Mouse (Mus musculus) stomach, embryonic 16.5 days (tissue): ENCODE results near the gene Zfp661. TPM values are rescaled to one million over a fixed set of nuclear protein-coding genes. Genes with fewer than 3 reads are reported as not detected.
A peak's percentile ranks its signal among the peaks of the same experiment; 100 is the strongest.

Experiments
- ATAC-seq: fragments of 200-750 bp; cut with Nextera tagmentation; 2 replicates; pipeline ENCODE4 v1.8.0; 2017; ENCODE audit warnings: moderate number of reproducible peaks, moderate TSS enrichment; ENCODE audit not compliant: insufficient read depth, low FRiP score
- H3K27ac ChIP-seq: fragments of 300-500 bp; sonication (generic); 2 replicates; pipeline ENCODE4 v1.5.1; 2014; ENCODE audit warnings: low read length
- H3K27me3 ChIP-seq: fragments of 300-500 bp; sonication (generic); 2 replicates; pipeline ENCODE4 v1.6.1; 2014; ENCODE audit warnings: low read length, control low read depth, mixed read lengths; ENCODE audit not compliant: control insufficient read depth, insufficient read depth
- H3K36me3 ChIP-seq: fragments of 300-500 bp; sonication (generic); 2 replicates; pipeline ENCODE4 v1.6.1; 2014; ENCODE audit warnings: low read length; ENCODE audit not compliant: control insufficient read depth, insufficient read depth
- H3K4me1 ChIP-seq: fragments of 300-500 bp; sonication (generic); 2 replicates; pipeline ENCODE4 v1.6.1; 2014; ENCODE audit warnings: low read length, control low read depth, mixed read lengths; ENCODE audit not compliant: control insufficient read depth, insufficient read depth
- H3K4me2 ChIP-seq: fragments of 300-500 bp; sonication (generic); 2 replicates; pipeline ENCODE4 v1.6.1; 2014; ENCODE audit warnings: low read depth, low read length, mixed read lengths
- H3K4me3 ChIP-seq: fragments of 300-500 bp; sonication (generic); replicated peaks from 2 replicates; pipeline ENCODE4 v1.5.1; 2014; ENCODE audit warnings: mild to moderate bottlenecking, low read length
- H3K9ac ChIP-seq: fragments of 300-500 bp; sonication (generic); 2 replicates; pipeline ENCODE4 v1.6.1; 2014; ENCODE audit warnings: low read length
- H3K9me3 ChIP-seq: fragments of 300-500 bp; sonication (generic); replicated peaks from 2 replicates; pipeline ENCODE4 v1.6.1; 2016; ENCODE audit warnings: low read length, control low read depth; ENCODE audit not compliant: control insufficient read depth
- WGBS: fragments of 180-500 bp; shearing (Covaris S2); extraction: QIAGEN DNeasy Blood & Tissue Kit; methylation state at CpG from one replicate; pipeline ENCODE4 v1.1.7; 2014; 5-methylcytosine and 5-hydroxymethylcytosine counted together
- polyA plus RNA-seq: library from polyadenylated mRNA; unstranded; fragments of >200 nt; fragmentation: Nextera tagmentation; extraction: Ambion mirVana; gene quantifications from 2 replicates; pipeline ENCODE4 v1.2.1, GENCODE M21; 2015

Zfp661 gene
- 4.5 and 4.7 TPM in 2 replicates for polyA plus RNA-seq

DNA sequence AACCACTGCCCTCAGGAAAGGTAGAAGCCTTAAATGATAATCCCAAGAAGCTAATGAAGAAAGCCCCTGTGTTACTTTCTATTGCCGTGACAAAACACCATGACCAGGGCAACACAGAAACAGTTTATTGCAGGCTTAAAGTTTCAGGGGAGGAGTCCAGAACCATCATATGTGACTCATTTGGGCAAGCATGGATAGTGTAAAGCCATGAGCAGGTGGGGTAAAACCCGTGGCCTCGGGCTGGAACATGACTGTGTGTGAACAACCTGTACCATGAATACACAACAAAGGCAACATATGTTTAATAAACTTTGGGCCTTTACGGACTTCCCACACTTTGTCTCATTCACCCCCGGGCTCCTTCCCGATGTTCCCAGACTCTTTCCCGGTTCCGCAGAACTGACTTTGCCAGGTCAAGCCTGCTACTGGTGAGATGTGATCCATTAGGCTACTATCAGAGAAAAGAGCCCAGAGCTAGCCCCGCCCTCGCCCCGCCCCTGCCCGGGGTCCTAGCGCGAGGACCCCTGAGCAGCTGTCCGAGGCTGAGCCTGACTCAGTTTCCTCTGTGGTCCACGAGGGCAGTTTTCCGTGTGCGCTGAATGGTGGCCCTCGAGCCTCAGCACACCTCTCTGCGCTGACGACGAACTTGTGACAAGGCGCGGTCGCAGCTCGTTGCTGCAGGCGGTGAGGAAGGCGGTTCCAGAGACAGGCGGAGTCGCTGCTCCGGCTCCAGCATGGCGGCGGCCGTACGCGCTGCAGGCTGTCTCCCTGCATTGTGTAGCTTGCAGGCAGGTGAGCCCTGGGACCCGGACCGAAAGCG lies at the start of gene Zfp661, which contains the start of gene Mrps5:
Gene Zfp661 (minus strand): TSS at position 401 of the 820 bp plus-strand sequence.
Gene Mrps5 (plus strand): TSS at position 529 of the 820 bp plus-strand sequence.
- Histone ChIP-seq H3K4me1 (peaks cover 15% of the 10 kb centered on the region), H3K4me3 (peak within 1 kb of the TSS; percentile 98), H3K27me3 (no peaks in the 10 kb centered on the region), H3K9me3 (no peaks in the 10 kb centered on the region), H3K27ac (peak within 1 kb of the TSS; percentile 93), H3K36me3 (no peaks in the 10 kb centered on the region; the same call in 1 of the 2 replicates), H3K9ac (peak within 1 kb of the TSS; percentile 95), H3K4me2 (peak within 1 kb of the TSS; percentile 59)
- whole genome bisulfite sequencing, result 4% methylated on average over 39 of the region's 39 CpGs
- ATAC-seq, result peak; percentile 84

DNA sequence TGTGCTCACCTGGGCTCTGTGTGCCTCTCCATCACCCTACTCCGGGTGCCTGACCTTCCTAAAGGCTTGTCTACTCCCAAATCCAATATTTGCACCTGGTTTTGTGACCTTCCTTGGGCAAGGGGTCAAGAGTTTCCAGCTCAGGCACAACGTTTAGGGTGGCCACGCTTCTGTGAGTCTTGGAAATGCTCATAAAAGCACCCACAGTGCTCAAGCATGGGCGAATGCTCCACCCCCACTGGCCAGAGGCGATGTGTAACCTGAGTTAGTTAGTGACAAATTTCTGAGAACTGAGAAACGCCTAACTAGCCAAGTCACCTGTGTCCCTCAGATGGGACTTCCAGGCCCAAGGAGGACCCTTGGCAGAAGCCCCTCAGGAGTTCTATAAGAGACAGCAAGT lies 48.7 kb upstream of the Zfp661 start:
- Histone ChIP-seq H3K27ac (no peak overlapping the region), H3K27me3 (no peaks in the 10 kb centered on the region), H3K4me1 (0 out of 2 replicates have a peak, but pooled peaks cover 4% of the 10 kb centered on the region), H3K9ac (no peak overlapping the region), H3K4me3 (no peak overlapping the region), H3K4me2 (no peak overlapping the region), H3K9me3 (no peaks in the 10 kb centered on the region), H3K36me3 (no peaks in the 10 kb centered on the region)
- no peak for ATAC-seq
- 64% methylated on average over 6 of the region's 6 CpGs for WGBS

DNA sequence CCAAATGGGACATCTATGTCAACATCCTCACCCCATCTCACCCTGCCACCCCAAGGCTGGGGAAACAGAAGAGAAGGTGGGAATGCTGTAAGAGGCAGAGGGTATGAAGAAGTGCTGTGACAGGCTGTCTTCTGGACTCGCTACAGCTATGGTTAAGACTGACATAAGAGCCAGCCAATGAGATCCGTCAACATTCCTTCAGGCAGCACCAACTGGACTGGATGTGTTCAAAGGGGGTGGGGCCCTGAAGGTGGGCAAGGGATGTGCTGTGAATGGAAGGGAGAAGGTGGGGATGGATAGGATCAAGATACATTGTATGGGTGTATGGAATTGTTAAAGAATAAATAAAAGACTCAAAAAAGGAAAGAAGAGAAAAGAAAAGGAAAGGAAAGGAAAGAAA lies 45.7 kb upstream of the Zfp661 start:
- H3K4me3 ChIP-seq, result no peak overlapping the region
- no peaks in the 10 kb centered on the region for H3K4me1 ChIP-seq
- 63% methylated on average over 2 of the region's 2 CpGs for WGBS
- H3K27me3 ChIP-seq, result no peaks in the 10 kb centered on the region
- no peak for ATAC-seq
- H3K36me3 ChIP-seq, result no peaks in the 10 kb centered on the region
- no peak overlapping the region for H3K9ac ChIP-seq
- no peaks in the 10 kb centered on the region for H3K9me3 ChIP-seq
- H3K4me2 ChIP-seq, result no peak overlapping the region
- H3K27ac ChIP-seq, result no peak overlapping the region

DNA sequence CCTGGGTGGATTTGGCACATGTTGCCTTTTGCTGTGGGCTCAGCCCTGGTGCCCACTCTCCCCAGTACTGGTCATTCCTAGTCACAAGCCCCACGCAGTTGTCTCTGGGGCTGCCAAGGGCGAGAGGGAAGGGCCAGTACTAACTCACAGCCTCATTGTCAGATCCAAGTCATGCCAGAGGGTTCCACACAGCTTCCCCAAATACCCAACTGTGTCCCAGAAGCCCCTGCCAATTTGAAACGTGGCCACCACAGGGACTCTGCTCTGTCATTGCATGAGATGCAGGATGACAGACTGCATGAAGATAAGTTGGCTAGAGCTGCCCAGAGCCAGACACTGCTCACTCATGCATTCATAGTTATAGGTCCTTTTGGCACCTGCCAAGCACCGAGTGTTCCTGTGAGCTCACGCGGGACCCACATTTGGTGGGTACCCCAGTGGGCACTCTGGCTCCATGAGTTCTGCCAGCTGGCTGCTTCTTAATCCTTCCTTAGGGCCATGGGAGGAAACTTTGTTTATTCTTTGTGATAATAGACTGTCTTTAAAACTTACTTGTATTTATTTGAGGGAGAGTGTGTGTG lies 41.2 kb upstream of the Zfp661 start:
- Histone ChIP-seq H3K27me3 (no peaks in the 10 kb centered on the region), H3K4me1 (no peaks in the 10 kb centered on the region), H3K36me3 (no peaks in the 10 kb centered on the region), H3K27ac (no peak overlapping the region), H3K9me3 (no peaks in the 10 kb centered on the region), H3K4me2 (no peak overlapping the region), H3K9ac (no peak overlapping the region), H3K4me3 (no peak overlapping the region)
- 72% methylated on average over 6 of the region's 6 CpGs for WGBS
- ATAC-seq, result no peak

DNA sequence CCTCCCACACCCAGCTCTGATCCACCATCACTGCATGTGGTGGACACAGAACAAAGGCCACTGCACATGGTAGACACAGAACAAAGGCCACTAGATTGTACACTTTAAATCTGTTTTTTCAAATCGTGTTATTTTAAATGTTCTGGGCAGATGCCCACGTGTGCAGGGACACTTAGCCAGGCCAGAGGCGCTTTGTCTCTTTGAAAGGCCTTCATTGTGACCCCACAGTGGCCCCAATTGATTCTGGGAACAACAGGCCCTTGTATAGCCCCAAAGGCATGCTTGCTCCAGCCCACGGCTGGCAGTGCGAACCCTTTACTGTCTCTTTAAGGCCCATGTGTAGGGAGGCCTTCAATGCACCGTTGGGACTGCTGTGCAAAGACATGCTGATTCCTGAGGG lies 40.5 kb upstream of the Zfp661 start:
- Histone ChIP-seq H3K27ac (no peak overlapping the region), H3K4me2 (no peak overlapping the region), H3K9me3 (no peaks in the 10 kb centered on the region), H3K27me3 (no peaks in the 10 kb centered on the region), H3K9ac (no peak overlapping the region), H3K36me3 (no peaks in the 10 kb centered on the region), H3K4me1 (no peaks in the 10 kb centered on the region), H3K4me3 (no peak overlapping the region)
- 66% methylated on average over 6 of the region's 6 CpGs for WGBS
- ATAC-seq, result no peak

DNA sequence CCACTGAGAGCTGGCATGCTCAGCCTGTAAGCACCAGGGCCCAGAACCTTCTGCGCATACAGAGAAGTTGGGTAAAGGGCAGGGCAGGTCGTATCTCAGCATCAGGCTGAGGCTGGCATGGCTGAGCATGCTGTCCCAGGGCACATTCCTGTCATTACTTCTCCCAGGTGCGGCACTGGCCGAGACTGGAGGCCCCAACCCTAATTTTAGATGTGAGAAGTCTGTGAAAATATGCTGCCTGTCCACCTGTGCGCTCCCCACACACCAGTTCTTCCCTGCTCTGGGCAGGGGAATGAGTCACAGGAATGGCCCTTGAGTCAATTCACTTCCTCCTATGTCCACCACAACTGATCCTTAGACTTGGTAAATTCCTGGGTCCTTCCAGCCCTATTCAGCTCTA lies 38.8 kb upstream of the Zfp661 start:
- H3K9ac ChIP-seq, result no peak overlapping the region
- no peak overlapping the region for H3K4me3 ChIP-seq
- peak overlapping the region; percentile 36; the same call in 1 of the 2 replicates for H3K27ac ChIP-seq
- H3K27me3 ChIP-seq, result no peaks in the 10 kb centered on the region
- no peaks in the 10 kb centered on the region for H3K36me3 ChIP-seq
- no peaks in the 10 kb centered on the region for H3K9me3 ChIP-seq
- no peak overlapping the region for H3K4me2 ChIP-seq
- ATAC-seq, result peak; percentile 60; the same call in 1 of the 2 replicates
- no peaks in the 10 kb centered on the region for H3K4me1 ChIP-seq
- WGBS, result 56% methylated on average over 5 of the region's 5 CpGs

DNA sequence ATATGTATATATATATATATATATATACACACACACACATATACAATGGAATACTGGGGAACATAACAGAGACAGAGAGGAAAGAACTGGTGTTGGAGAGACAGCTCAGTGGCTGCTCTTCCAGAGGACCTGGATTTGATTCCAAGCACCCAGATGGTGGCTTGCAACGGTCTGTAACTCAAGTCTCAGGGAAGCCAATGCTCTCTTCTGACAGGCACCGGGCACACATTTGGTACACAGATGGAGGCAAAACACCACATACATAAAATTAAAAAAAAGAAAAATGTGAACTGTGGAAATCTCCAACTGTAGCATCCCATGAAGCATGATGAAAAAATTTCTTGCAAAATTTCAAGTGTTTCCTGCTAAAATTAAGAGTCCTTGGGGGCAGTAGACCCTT lies 37.9 kb upstream of the Zfp661 start:
- Histone ChIP-seq H3K4me1 (no peaks in the 10 kb centered on the region), H3K4me2 (no peak overlapping the region), H3K9ac (no peak overlapping the region), H3K27ac (no peak overlapping the region), H3K27me3 (no peaks in the 10 kb centered on the region), H3K36me3 (no peaks in the 10 kb centered on the region), H3K9me3 (no peaks in the 10 kb centered on the region), H3K4me3 (no peak overlapping the region)
- no peak for ATAC-seq
- 92% methylated on average over 2 of the region's 2 CpGs for WGBS

DNA sequence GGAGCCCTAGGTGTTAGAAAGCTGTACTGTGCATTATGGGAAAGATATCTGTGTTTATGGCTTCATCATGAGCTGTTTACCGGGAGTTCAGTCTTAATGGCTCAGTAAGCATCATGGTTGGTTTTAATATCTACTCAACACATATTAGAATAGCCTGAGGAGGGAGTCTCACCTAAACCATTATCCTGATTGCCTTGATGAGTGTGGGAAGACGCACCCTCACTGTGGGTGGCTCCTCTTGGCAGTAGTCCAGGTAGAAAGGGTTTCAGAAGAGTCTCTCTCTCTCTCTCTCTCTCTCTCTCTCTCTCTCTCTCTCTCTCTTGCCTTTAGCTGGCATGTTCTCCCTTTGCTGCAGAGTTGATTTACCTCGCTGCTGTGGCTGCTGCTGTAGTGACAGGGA lies 35.2 kb upstream of the Zfp661 start:
- Histone ChIP-seq H3K27ac (no peak overlapping the region), H3K27me3 (no peaks in the 10 kb centered on the region), H3K4me1 (no peaks in the 10 kb centered on the region), H3K9me3 (no peaks in the 10 kb centered on the region), H3K9ac (no peak overlapping the region), H3K4me3 (no peak overlapping the region), H3K36me3 (no peaks in the 10 kb centered on the region), H3K4me2 (no peak overlapping the region)
- WGBS, result 37% methylated on average over 3 of the region's 3 CpGs
- ATAC-seq, result no peak

DNA sequence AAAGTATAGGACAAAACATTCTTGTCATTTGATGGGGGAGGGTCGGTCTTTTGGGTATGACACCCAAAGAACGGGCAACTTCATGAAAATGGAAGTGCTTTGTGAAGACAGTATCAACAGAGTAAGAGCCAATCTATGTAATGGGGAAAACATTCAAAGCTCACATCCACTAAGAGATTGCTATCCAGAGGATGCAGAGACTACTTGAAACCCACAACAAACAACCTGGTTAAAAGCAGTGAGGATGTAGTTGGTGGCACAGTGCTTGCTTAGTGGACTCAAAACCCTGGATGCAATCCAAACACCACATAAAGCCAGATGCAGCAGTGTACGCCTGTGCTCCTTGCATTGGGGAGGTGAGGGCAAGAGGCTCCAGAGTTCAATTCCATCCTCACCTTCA lies 32.4 kb upstream of the Zfp661 start:
- Histone ChIP-seq H3K4me2 (no peak overlapping the region), H3K9ac (no peak overlapping the region), H3K4me3 (no peak overlapping the region), H3K27ac (no peak overlapping the region), H3K9me3 (no peaks in the 10 kb centered on the region), H3K27me3 (no peaks in the 10 kb centered on the region), H3K4me1 (no peaks in the 10 kb centered on the region), H3K36me3 (no peaks in the 10 kb centered on the region)
- WGBS, result 80% methylated on average over 3 of the region's 3 CpGs
- no peak for ATAC-seq
